Mouse (Mus musculus): Measurements from ENCODE around the gene Npr2. TPM values are rescaled to one million over a fixed set of nuclear protein-coding genes. Genes with fewer than 3 reads are reported as not detected.

The Npr2 gene
- polyA plus RNA-seq, 2 experiments from 2014 or later, result not detected

DNA sequence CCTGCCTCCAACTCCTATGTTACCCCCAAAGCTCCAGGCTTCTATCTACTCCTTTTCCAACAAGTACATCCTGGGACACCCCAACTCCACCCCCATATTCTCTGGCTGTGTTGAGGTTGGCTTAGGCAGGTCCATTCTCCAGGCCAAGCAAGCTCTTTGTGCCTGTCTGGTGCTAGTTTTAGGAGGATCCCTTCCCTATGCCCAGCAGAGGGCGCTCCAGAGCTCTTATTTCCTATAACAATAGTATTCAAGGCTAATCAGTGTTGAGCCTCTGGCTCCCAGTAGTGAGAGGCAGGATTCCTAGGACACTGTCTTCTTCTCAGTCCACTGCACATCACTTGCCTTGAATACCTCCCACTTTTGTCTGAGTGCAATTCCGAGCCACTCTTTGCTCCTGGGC, 40.3 kb downstream of the Npr2 start:
- ATAC-seq, result no peak

DNA sequence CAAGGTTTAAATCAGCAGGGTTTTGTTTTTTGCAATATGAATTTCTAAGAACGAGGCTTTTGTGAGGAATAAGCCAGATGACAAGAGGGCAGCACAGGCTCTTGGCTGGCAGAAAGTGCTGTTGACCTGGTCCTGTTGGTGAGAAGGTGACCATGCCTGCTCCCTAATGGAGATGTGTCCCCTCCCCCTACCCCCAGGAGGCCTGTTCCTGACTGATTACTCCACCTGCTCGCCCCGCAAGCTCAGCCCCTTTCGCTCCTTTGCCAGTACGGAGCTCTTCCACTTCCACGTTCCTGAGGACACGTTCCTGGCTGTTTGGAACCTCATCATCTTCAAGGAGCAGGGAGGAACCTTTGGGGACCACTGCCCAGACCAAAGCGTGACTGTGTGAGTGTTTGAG, 42.0 kb downstream of the Npr2 start:
- ATAC-seq, result no peak

DNA sequence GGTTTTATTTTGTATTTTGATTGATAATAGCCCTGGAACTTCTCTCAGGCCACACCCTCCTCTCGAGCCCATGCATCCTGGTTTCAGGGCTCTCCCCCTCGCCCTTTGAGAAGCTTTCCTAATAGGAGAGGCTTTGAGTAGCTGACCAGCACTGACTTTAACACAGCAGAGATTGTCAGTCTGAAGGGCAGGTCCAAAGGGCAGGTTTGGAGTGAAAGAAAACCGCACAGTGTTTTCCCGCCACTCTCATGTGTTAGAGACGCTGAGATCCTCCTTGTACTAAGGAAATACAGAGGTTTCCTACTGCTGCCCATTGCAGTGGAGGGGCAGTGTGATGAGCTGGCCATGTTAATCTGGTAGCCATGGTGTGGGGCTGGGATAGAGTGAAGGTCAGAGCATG, 43.2 kb downstream of the Npr2 start:
- ATAC-seq, result no peak

GRCm38 (mm10) chr4:43675608-43676007, 43.9 kb downstream of the Npr2 start:
- ATAC-seq, result no peak

DNA sequence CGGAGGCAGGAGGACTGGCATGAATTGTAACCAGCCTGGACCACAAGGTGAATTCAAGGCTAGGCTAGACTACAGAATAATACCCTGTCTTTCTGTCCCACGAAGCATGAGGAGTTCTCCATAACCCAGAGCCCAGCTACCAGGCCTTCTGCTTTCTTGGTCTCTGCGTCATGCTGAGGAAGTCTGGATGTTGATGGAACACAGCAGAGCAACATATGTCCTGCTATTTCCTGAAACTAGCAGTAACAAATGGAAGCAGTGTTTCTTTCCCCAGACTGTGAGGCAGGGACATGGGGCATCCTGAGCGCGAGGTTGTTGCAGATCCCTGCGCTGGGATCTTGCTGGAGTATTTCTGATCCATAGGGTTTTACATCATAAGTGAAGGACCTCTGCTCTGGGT, 46.8 kb downstream of the Npr2 start:
- ATAC-seq, result no peak

GRCm38 (mm10) chr4:43679416-43680043, 47.8 kb downstream of the Npr2 start:
- ATAC-seq, result no peak

GRCm38 (mm10) chr4:43690021-43690420, 58.3 kb downstream of the Npr2 start:
- ATAC-seq, result no peak

- no peak for ATAC-seq
These were observed 59.3 kb downstream of the Npr2 start for GRCm38 (mm10) chr4:43691026-43691425.

DNA sequence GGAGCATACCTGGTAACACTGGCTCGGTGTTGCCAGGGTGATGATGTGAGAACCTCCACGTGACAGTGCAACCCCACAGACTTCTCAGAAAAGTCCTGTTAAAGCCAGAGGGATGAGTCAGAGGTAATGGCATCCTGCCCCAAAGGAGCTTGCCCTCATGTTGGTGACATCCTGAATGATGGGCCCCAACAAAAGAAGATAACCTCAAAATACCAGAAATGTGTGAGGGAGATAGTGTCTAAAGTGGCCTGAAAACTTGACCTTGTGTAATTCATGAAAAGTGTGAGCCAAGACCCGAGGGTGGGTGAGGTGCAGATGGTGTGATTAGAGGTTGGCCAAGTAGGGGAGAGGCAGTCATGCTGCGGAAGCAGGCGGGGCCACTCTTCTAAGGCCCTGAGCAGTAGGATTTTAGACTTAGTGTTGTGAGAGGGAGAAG, 62.1 kb downstream of the Npr2 start:
- no peak for ATAC-seq

DNA sequence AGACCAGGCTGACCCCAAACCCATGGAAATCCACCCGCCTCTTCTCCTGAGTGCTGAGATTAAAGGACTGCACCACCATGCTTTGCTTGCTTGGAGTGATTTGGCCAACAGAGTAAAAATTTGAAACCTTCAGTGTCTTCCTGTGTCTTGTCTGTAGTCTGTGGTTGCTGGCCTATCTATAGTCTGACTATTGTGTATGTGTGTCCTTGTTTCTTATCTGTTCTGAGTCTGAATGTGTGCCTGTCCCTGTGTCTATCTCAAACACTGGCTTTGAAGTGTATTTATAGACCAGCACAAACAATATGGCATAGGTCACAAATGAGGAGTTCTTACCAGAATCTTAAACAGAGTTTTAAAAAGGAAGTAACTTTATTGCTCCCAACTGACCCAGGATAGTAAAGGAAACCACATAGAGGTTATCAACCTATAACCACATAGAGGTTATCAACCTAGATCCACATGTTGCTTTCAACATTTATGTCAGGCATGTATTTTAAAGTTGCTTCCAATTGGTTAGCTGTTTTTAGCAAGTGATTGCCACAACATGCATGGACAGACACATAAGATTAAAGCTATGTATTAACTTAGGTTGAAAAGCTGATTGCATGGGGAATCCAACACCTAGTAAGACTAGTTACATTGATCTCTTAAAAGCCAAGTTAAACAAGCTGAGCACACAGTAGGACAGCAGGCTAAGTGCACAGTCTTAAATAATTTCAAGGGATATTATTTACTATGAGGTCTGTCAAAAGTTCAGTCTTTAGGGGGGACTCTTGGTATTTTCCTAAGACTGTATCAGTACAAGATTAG, 62.9 kb downstream of the Npr2 start:
- ATAC-seq, result no peak

- no peak for ATAC-seq
These were observed 63.5 kb downstream of the Npr2 start for GRCm38 (mm10) chr4:43695249-43695671.

DNA sequence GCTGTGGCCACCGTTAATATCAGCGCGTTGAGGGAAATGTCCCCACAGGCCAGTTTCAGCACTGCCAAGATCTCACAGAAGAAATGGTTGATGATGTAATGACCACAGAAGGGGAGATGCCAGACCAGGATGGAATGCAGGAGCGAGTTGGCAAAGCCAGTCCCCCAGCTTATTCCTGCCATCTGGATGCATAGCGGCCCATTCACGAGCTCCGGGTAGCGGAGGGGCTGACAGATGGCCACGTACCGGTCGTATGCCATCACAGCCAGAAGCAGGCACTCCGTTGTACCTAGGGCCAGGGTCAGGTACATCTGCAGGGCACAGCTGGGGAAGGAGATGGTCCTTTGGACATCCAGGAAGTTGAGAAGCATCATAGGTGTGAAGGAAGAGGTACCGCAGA, 64.8 kb downstream of the Npr2 start:
- ATAC-seq, result no peak

DNA sequence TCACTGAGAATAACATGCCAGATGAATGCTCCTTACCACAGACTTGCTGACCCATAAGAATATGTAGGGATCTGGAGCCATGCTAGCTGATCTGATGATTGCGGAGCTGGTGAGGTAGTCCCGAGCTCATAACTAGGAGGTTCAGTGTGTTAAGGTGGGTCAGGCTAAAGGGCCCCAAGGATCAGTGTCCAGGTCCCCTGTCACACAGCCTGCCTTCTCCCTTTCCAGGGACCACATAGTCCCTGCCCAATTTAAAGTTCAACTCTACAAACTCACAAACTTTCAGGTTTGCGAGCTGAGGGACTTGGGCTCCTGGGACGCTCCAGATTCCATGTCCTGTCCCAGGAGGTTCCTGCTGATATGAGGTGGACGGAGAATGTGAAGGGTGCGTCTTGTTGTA, 69.0 kb downstream of the Npr2 start, which contains the start of gene Olfr70:
TSS of gene Olfr70 (minus strand) at position 101 of the 400 bp plus-strand sequence.
- no peak for ATAC-seq

Other genes starting within 250 kb of the Npr2 start
- not detected for gene Rusc2, start 250.0 kb upstream of the Npr2 start, polyA plus RNA-seq (2017; shearing (Covaris generic))
- not detected for gene Fam166b, start 202.8 kb upstream of the Npr2 start, polyA plus RNA-seq (2017; shearing (Covaris generic))
- 1 to 10 TPM in 1 of 2 experiments, under 1 TPM in 1; 0.37 to 1.7 TPM for gene Tesk1, start 190.0 kb upstream of the Npr2 start, polyA plus RNA-seq (2017; shearing (Covaris generic))
- 100 to 1,000 TPM; 132 to 166 TPM for gene Cd72, start 177.3 kb upstream of the Npr2 start, polyA plus RNA-seq (2017; shearing (Covaris generic))
- gene Sit1, start 148.2 kb upstream of the Npr2 start, polyA plus RNA-seq (2017; shearing (Covaris generic)), result 100 to 1,000 TPM; 144 to 199 TPM
- gene Ccdc107, start 139.0 kb upstream of the Npr2 start, polyA plus RNA-seq (2017; shearing (Covaris generic)), result 10 to 100 TPM; 64.0 to 76.0 TPM
- 1 to 10 TPM; 4.9 to 8.3 TPM for gene Arhgef39, start 132.2 kb upstream of the Npr2 start, polyA plus RNA-seq (2017; shearing (Covaris generic))
- gene Car9, start 125.0 kb upstream of the Npr2 start, polyA plus RNA-seq (2017; shearing (Covaris generic)), result 1 to 10 TPM in 1 of 2 experiments, under 1 TPM in 1; 0.32 to 1.5 TPM
- gene Tpm2, start 108.2 kb upstream of the Npr2 start, polyA plus RNA-seq (2017; shearing (Covaris generic)), result not detected
- 100 to 1,000 TPM; 114 to 125 TPM for gene Creb3, start 69.6 kb upstream of the Npr2 start, polyA plus RNA-seq (2017; shearing (Covaris generic))
- 100 to 1,000 TPM in 1 of 2 experiments, 10 to 100 TPM in 1; 83.5 to 103 TPM for gene Tln1, start 69.2 kb upstream of the Npr2 start, polyA plus RNA-seq (2017; shearing (Covaris generic))
- 10 to 100 TPM in 1 of 2 experiments, 1 to 10 TPM in 1; 6.7 to 13.0 TPM for gene Rgp1, start 53.2 kb upstream of the Npr2 start, polyA plus RNA-seq (2017; shearing (Covaris generic))
- 10 to 100 TPM; 12.1 to 15.5 TPM for gene Gba2, start 53.1 kb upstream of the Npr2 start, polyA plus RNA-seq (2017; shearing (Covaris generic))
- gene Msmp, start 47.4 kb upstream of the Npr2 start, polyA plus RNA-seq (2017; shearing (Covaris generic)), result not detected
- gene Spag8, start 21.7 kb downstream of the Npr2 start, polyA plus RNA-seq (2017; shearing (Covaris generic)), result not detected
- 10 to 100 TPM; 38.8 to 43.7 TPM for gene Hint2, start 24.5 kb downstream of the Npr2 start, polyA plus RNA-seq (2017; shearing (Covaris generic))
- gene Tmem8b, start 37.0 kb downstream of the Npr2 start, polyA plus RNA-seq (2017; shearing (Covaris generic)), result 1 to 10 TPM in 1 of 2 experiments, under 1 TPM in 1; 0.77 to 1.8 TPM
- gene Fam221b, start 37.2 kb downstream of the Npr2 start, polyA plus RNA-seq (2017; shearing (Covaris generic)), result 1 to 10 TPM; 2.4 to 2.6 TPM
- not detected for gene Olfr70, start 68.9 kb downstream of the Npr2 start, polyA plus RNA-seq (2017; shearing (Covaris generic))
- gene Olfr71, start 78.3 kb downstream of the Npr2 start, polyA plus RNA-seq (2017; shearing (Covaris generic)), result not detected
- not detected for gene Hrct1, start 95.3 kb downstream of the Npr2 start, polyA plus RNA-seq (2017; shearing (Covaris generic))
- not detected for gene Spaar, start 98.1 kb downstream of the Npr2 start, polyA plus RNA-seq (2017; shearing (Covaris generic))
- not detected for gene Olfr159, start 139.1 kb downstream of the Npr2 start, polyA plus RNA-seq (2017; shearing (Covaris generic))
- not detected for gene Olfr156, start 192.0 kb downstream of the Npr2 start, polyA plus RNA-seq (2017; shearing (Covaris generic))
- under 1 TPM in 1 of 2 experiments, not detected in 1; 0.09 TPM for gene Olfr157, start 208.3 kb downstream of the Npr2 start, polyA plus RNA-seq (2017; shearing (Covaris generic))
- not detected for gene Olfr155, start 219.6 kb downstream of the Npr2 start, polyA plus RNA-seq (2017; shearing (Covaris generic))
- gene Reck, start 243.6 kb downstream of the Npr2 start, polyA plus RNA-seq (2017; shearing (Covaris generic)), result 1 to 10 TPM; 4.2 to 4.6 TPM